Mouse (Mus musculus) c-Kit-positive CD71-positive TER-119-positive erythroid progenitor cells, embryonic 14.5 days (primary cell): ENCODE data around the gene Polr3c.
A peak's percentile ranks its signal among the peaks of the same experiment; 100 is the strongest.
"Not testable (repeated sequence)": the region's sequence is repeated elsewhere in the genome, so short reads cannot be mapped to it uniquely, and the experiment has no call there.

Experiments used
- DNase-seq: peaks from one replicate; pipeline ENCODE4 v3.0.0-alpha.2; 2013; ENCODE audit warnings: low spot score

Polr3c gene

GRCm38 (mm10) chr3:96707903-96708683 lies 19.3 kb downstream of the Polr3c start, which contains the start of gene Nudt17:
Gene Nudt17, minus strand, starts transcription at chr3:96708562.
- DNase-seq: peak; percentile 63

- no peak for DNase-seq
These were observed 20.4 kb downstream of the Polr3c start for GRCm38 (mm10) chr3:96706984-96707383.

- DNase-seq: no peak
These were observed 21.2 kb downstream of the Polr3c start for GRCm38 (mm10) chr3:96706217-96706616.

- DNase-seq: no peak
These were observed 22.6 kb downstream of the Polr3c start for GRCm38 (mm10) chr3:96704778-96705177.

- DNase-seq: no peak
These were observed 26.4 kb downstream of the Polr3c start for GRCm38 (mm10) chr3:96701003-96701402.

GRCm38 (mm10) chr3:96700376-96700775 lies 27.1 kb downstream of the Polr3c start:
- peak; percentile 49 for DNase-seq

GRCm38 (mm10) chr3:96698993-96699690 lies 28.3 kb downstream of the Polr3c start:
- DNase-seq: no peak

GRCm38 (mm10) chr3:96696766-96697732 lies 30.4 kb downstream of the Polr3c start:
- peak; percentile 76 for DNase-seq

GRCm38 (mm10) chr3:96696198-96696765 lies 31.1 kb downstream of the Polr3c start, which contains the start of gene Pias3:
Gene Pias3, plus strand, starts transcription at chr3:96696384.
- DNase-seq: peak; percentile 55

GRCm38 (mm10) chr3:96693579-96693978 lies 33.8 kb downstream of the Polr3c start:
- DNase-seq: no peak

- no peak for DNase-seq
These were observed 34.9 kb downstream of the Polr3c start for GRCm38 (mm10) chr3:96692506-96692905.

GRCm38 (mm10) chr3:96690298-96690697 lies 37.1 kb downstream of the Polr3c start:
- no peak for DNase-seq

- no peak for DNase-seq
These were observed 38.6 kb downstream of the Polr3c start for GRCm38 (mm10) chr3:96688854-96689253.

GRCm38 (mm10) chr3:96686057-96686456 lies 41.4 kb downstream of the Polr3c start:
- DNase-seq: not testable (repeated sequence)

- DNase-seq: no peak
These were observed 42.6 kb downstream of the Polr3c start for GRCm38 (mm10) chr3:96684822-96685156.

GRCm38 (mm10) chr3:96684151-96684821 lies 43.1 kb downstream of the Polr3c start:
- DNase-seq: no peak

- no peak for DNase-seq
These were observed 43.9 kb downstream of the Polr3c start for GRCm38 (mm10) chr3:96683496-96683895.

- DNase-seq: no peak
These were observed 47.0 kb downstream of the Polr3c start for GRCm38 (mm10) chr3:96680269-96680956.

GRCm38 (mm10) chr3:96679159-96679674 lies 48.2 kb downstream of the Polr3c start:
- peak; percentile 31 for DNase-seq

GRCm38 (mm10) chr3:96678456-96678855 lies 49.0 kb downstream of the Polr3c start:
- DNase-seq: no peak
